Mouse (Mus musculus): Measurements from ENCODE around the gene Nacad. TPM values are rescaled to one million over a fixed set of nuclear protein-coding genes. Genes with fewer than 3 reads are reported as not detected.

Nacad gene
- total RNA-seq, 2 experiments from 2014 or later: 4.2 to 5.7 TPM

DNA sequence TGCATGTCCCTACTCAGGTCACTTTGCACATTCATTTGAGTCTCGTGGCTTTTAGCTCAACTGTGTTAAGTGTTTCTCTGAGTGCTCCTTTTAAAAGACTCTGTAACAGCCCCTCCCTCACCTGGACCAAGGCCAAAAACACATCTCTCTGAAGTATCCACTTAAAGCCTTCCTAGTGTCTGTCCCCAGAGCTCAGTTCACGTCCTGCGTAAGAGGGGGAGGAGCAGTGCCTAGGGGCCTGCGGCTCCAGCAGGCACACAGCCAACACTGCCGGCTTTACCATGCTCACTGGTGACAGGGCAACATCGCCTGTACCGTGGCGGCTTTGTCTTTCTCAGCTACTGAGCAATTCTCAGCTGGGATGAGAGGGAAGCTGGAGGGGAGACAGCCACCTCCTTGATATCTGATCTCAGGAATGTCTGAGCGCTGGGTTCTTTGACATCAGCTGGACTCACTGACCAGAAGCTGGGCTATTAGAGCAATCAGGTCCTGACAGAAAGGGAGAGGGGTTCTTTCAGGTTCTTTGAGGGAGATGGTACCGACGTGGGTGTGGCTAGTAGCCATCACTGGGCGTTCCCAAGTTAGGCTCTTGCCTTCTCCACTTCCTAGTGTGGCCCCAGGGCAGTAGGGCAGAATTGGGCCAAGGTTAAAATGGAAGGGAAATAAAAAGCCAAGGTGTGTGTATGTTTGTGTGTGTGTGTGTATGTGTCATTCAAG lies 1.8 kb downstream of the Nacad start:
- peak; percentile 68 for DNase-seq

DNA sequence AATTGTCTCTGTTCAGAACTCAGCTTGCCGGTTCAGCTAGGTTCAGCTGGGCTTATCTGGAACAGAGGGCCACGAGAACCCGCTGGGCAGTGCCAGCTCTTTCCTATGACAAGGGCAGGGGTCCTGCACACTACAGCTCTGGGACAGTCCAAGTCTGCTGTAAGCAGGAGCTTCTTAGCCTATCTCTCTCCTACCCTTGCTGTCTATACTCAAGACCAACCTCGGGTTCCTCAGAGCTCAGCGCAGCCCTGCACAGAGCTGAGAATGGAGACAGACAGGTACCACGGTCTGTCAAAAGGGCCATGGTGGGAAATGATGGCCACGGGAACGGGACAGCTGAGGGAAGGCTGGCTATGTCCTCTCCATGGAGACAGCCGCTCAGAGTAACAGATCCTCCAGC lies 2.6 kb downstream of the Nacad start:
- DNase-seq: no peak

DNA sequence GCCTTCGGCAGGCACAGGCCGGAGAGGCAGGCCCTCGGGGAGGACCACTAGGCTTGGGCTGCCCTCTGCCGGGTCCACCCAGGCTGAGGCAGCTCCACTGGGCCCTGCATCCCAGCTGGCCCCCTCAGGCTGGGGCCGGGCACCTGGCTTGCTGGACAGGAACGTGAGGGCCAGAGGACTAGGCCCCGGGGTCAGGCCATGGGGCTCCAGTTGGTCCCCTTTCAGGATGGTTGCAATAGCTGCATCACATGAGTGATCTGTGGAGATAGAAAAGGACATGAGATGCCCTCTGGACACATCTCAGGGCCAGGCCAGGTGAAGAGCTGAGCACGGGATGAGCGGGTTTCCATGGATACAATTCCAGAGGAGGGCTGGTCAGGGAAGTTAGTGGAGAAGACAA lies 3.2 kb downstream of the Nacad start:
- DNase-seq: no peak

DNA sequence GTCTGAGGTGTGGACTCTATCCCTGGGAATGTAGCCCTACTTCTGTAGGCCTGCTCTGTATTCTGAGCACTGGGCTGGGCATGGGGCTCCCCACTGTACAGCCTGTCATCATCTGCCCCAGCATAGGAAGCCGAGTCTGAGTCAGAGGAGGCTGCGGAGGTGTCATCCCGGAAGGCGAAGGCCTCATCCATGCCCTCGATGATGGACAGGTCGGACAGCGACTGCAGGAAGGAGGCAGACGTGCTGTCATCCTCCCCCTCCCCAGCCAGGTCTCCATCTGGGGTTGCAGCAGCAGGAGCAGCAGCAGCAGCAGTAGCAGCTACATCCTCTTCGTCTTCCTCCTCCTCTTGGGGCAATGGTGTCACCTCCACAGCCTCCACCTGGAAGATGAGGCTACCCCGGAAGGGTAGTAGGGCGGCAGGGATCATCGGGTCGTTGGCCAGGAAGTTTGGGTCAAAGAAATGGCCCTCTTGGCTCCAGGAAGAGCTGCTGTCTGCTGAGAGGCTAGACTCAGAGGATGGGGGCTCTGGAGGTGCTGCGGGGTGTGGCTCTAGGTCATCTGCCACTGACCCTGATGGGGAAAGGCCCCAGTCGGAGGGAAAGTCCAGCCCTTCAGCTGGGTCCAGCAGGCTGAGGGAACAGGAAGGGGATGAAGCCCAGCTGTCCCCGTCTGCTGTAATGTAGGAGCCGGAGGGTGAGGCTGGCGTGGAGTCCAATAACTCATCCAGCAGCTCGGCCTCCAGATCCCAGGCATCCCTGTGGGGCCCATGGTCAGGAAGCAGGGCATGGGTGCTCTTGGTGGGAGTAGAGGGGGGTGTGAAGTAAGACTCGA lies 4.0 kb downstream of the Nacad start:
- DNase-seq: no peak

DNA sequence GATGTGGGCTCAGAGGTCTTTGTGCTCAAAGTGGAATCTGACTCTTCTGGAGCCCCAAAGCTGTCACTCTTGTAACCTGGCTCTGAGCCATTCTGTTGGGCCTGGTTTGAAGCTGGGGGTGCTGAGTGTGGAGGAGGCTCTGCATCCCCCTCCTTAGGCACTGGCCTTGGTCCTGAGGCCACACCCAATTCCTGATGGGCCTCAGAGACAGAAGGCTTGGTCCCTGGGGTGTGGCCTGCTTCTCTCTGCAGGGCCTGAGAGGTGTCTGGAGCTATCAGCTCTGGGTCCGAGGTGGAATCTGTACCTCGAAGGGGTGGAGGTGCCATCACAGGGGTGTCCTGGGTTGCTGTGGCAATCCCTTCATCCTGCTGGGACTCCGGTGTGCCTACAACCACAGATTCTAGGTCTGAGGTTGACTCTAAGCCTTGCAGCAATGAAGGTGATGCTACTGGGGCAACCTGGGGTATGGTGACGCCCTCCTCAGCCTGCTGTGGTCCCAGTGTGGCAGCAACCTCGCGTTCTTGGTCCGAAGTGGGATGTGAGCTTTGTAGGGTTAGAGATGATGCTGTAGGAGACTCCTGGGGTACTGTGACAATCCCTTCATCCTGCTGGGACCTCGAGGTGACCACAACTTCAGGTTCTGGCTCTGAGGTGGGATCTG lies 5.4 kb downstream of the Nacad start:
- no peak for DNase-seq

DNA sequence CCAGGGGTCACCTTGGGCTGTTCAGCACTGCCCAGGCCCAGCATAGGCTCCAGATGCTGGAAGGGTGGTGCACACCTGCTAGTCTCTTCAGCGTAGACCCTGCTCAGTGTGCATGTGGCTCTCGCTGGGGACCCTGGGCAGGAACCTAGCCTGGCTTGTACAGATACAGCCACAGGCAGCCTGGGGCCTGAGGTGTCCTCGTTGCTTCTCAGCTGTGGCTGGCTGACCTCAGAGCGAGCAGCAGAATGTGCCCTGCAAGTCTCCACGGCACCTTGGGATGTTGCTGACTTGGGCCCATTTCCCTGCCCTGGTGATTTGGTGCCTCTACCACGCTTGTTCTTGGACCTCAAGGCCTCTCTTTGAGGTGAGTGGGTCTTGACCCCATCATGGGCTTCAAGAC lies 6.0 kb downstream of the Nacad start:
- DNase-seq: no peak

DNA sequence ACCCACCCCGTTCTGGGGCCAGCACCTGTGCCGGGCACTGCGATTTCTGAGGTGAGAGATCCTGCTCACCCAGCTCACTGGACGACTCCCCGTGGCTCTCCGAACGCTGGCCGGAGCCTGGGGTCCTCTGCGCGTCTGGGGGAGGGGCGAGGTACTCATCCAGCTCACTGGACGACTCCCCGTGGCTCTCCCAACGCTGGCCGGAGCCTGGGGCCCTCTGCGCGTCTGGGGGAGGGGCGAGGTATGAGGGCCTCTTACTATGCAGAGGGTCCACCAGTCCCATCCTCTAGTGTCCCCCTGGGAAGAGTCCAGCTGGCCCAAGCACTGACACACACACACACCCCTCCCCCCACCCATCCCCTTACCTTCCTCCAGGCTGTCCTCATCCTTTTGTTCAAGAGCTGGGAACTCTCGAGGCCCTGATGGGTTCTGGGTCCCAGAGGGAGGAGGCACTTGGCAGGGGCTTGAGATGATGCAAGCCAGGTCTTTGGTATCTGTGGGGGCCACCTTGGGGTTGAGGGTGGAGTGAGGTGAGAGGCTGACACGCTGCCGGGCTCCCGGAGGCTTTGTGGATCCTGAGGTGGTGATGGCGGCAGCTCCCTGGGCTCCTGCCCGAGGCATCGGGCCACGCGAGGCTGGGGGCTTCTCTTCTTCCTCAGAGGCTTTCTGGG lies 6.7 kb downstream of the Nacad start:
- no peak for DNase-seq

DNA sequence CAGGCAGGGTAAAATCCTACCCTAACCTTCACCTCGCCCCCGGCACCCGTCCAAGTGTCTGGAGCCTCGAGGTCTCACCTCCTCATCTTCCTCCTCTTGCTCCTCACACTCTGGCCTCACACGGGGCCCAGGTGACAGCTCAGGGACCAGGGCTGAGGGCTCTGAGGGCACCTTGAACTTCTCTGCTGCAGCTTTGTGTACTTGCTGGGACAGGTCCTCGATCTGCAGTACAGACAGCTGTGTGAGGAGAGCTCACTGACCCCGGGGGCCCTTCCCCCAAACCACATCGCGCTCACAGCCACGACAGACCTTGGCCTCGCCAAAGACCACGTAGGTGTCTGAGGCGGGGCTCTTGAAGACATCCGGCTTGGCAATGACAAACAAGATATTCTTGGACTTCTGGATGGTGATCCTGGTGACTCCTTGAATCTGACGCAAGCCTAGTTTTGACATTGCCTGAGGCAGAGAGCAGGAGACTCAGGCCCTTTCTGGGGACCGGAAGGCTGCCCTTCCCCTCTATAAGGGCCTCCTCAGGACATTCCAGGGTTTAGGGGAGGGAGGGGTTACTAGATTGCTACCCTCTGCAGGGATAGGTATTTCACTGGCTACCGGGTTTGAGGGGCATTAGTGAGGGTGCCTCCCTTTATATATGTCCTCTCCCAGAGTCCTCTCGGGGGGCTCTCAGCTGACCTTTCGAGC lies 7.5 kb downstream of the Nacad start:
- no peak for DNase-seq

DNA sequence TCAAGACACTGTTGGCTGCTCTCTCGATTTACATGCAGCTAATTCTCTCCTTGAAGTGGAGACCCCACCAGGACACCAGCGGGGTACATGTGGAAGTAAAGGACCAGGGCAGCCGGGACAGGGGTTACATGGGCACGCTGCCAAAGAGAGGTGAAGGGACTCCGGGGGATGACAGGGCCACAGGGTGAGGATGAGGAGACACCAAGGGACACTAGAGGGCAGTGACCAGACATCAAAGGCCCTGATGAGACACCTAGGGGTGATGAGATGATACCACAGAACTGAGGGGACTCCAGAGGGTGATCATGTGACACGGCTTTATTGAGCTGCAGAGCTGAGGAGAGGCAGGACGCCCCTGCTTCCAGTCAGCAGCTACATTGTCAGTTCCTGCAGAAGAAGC lies 8.3 kb downstream of the Nacad start:
- no peak for DNase-seq

DNA sequence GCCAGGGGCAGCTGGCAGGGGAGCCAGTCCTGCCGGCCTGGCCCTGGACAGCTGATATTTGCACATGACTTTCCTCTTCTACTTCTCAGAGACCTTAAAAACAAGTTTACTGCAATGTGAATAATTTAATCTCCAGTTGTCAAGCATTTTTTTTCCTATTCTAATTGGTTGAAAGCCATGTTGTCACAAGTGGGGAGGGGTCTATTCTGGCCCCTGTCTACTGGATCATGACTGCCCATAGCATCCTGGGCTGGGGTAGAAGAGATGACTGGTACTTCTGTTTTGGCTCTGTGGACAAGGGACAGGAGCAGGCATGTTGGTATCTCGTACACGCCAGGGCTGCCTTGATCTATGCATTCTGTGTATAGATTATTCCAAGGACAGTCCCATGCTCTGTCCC lies 9.2 kb downstream of the Nacad start:
- DNase-seq: no peak

DNA sequence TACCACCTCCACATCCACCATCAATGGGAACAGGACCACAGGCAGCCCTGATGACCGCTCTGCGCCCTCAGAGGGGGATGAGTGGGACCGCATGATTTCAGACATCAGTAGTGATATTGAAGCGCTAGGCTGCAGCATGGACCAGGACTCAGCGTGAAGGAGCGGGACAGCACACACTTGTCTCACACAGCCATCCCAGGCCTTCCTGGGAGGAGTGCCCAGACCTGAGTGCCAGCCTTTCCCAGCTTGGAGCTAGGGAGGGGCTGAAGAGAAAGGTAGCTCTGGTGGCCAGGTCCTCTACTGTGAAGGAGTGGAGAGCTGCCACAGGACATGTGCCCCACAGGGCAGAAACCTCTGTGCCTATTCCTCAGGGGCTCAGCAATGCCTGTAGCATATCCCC lies 9.6 kb downstream of the Nacad start:
- DNase-seq: no peak

DNA sequence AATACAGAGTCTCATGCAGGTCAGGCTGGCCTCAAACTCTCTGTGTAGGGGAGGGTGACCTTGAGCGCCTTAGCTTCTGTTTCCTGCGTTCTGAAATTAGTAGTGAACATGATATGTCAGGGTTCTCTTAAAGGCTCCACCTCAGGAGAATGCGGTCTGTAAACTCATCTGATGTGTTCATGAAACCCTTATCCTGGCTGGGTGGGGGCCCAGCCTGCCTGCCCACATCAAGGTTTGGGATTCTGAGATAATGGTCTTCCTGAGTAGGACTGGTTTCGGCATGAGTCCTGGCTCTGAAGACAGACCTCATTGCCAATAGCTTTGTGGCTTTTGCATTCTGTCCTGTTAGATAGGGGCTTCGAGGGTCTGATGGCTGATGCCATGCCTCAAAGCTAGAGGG lies 10.5 kb downstream of the Nacad start:
- no peak for DNase-seq

DNA sequence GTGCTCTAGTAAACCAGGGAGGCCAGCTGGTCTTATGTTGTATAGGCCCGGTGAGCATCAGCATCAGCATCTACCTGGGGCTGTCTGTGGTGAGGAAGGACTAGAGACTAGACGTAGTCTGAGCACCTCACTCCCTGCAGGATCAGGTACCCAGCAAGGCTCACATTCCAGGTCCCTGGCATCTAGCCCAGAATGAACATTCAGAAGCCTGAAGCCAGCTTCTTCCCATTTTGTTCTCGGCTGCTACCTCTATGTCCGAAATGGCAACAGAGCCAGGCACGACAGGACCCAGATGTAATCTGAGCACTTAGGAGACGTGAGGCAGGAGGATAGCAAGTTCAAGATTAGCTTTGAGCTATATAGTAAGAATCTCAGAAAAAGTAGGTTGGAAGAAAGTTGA lies 11.0 kb downstream of the Nacad start:
- DNase-seq: no peak

DNA sequence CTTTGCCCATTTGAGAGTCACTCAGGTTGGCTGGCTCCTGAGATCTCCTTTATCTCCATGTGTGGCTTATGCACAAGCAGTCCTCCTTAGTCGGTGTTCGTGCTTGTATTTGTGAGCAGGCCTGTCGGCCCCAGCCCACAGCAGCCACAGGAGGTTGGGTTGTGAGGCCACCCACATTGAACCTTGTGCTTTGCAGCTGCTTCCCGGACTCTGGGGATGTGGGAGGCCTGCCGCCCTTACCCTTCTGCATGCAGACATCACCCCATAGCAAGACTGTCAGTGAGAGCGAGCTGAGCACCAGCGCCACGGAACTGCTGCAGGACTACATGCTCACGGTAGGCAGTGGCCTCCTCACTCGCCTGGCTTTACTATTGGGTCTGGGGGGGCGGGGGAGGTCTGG lies 12.4 kb downstream of the Nacad start:
- DNase-seq: no peak

DNA sequence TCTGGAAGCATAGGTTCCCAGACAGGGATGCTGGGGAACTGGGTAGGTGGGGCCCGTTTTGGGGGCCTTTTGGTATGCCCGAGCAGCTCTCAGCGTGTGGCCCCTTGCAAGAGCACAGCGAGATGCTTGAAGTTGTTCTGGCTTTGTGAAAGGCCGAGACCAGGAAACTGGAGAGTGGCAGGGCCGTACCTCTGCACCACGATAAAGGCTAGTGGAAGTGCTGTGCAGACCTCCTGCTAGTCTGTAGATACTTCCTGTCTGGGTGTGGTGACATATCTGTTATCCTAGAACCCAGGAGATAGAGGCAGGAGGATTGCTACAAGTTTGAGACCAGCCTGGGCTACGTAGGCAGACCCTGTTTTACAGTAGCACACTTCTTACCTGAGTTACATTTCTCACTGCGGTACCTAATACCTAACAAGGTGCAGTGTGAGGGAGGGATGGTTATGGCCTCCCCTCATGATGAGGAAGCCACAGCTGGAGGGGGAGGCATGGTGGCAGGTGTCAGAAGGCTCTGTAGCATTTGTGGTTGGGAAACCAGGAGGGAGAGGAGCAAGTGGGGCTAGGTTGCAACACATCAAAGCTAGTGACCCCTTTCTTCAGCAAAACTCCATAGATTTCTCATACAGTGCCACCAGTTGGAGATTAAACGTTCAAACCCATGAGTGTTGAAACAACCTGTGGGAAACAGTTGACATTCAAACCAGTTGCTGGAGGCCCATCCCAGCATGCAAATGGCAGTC lies 14.7 kb downstream of the Nacad start:
- no peak for DNase-seq

DNA sequence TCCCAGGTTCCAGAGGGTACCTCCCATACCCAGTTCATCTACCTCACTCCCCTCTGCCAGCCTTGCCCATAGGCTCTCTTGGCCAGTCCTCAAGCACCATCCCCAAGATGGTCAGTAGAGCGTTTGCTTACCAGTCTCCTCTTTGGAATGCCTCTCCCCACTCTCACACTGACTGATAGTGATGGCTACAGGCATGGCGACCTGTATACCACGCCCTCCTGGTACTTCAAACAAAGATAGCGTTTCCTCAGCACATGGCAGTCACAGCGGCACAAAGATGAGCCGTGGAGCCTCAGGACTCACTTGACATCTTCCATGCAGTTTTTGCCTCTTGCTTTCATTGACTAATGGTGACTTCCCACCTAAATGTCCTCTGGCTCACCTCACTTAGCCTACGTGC lies 16.0 kb downstream of the Nacad start:
- no peak for DNase-seq

DNA sequence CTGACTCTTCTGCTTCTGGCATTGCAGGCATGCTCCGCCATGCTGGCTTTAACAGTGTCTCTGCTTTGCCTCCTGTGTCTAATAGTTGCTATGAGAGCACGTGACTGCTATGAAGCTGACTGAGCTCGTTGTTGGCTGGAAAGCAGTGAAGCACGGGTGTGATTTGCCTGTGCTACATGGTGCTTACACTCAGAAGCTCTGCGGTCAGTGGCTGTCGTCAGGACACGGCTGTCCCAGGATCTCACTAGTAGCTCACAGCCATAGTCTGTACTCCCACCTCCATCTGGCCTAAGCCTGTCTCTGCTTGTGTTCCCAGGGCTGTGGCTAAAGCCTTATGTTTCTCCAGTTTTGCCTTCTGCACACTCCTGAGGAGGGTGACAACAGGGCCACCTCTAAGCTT lies 17.6 kb downstream of the Nacad start:
- DNase-seq: no peak

DNA sequence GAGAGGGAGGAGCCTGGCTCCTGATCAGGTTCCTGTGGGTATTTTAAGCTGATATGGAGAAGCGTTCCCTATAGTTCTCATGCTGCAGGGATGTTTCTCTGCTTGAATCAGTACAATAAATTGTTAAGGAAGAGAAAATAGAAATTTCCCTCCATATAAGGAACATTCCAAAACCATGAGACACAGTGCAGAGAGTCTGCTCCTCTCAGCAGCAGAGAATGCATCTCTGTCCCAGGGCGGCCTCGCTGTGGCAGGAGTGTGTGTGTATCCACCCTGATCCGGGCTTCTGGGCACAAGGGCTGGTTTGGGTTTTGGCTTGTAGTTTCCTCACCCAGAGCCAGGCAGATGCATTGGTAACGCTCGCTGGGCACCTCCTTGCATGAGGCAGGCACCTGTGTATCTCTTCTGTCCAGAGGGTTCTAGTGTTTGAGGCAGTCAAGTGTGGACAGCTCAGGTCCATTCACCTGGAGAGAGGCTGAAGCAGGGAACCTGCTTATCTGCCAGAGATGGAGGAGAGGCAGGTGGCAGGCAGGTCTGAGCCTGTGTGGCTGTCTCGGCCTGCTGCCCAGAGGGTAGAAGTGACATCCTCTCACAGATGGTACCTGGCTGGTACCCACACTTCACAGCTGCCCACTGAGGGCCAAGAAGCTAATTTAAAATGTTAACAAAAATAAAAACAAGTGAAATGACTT lies 18.5 kb downstream of the Nacad start:
- no peak for DNase-seq

DNA sequence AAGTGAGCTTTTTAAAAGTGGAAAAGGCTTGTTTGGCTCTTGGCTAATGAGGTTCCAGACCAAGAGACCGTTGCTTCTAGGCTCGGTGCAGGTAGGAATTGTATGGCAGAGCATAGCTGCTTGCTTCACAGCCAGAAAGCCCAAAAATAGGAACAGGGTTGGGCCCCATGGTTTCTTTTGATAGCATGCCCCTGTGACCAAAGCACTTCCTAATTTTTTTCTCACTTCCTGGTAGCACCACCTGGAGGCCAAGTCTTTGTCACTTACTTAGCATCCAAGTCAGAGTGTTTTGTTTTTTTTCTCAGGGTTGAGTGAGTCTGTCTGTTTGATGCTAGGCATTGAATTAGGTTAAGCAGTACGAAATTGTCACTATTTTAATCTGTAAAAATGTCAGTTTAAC lies 19.2 kb downstream of the Nacad start:
- DNase-seq: no peak

DNA sequence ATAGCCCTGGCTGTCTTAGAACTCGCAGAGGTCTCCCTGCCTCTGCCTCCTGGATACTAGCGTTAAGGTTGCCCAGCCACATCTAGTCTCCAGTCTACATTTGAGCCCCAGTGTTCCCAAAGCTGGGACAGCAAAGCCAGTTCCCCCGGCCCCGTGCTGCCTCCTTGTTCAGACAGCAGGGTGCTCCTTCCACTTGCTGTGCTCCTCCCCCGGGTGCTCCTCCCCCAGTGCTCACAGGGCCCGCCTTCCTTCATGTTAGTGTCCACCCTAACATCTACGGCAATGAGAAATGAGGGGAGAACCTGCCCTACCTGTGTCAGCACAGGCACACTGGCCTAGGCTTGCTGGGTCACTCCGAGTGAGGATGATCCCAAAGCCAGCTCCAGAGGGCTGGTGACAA lies 20.1 kb downstream of the Nacad start:
- no peak for DNase-seq

DNA sequence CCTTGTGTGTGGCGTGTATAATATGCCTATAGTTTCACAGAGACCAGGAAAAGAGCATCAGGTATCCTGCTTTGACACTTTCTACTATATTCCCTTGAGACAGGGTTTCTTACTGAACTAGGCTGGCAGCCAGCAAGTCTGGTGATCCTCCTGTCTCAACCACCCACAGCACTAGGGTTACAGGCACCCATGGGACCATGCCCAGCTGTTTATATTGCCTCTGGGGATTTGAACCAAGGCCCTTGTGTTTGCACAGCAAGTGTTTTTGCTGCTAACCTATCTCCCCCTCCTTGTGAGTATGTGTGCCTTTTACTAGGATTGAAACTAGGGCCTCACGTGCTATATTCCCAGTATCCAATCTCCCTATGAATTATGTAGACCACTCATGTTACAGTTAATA lies 24.3 kb downstream of the Nacad start:
- DNase-seq: no peak
